Mouse (Mus musculus): ENCODE results near the gene Mxra7.
"Not testable (repeated sequence)": the region's sequence is repeated elsewhere in the genome, so short reads cannot be mapped to it uniquely, and the experiment has no call there.

Gene Mxra7

GRCm38 (mm10) chr11:116846593-116847181 lies 18.8 kb upstream of the Mxra7 start:
- DNase-seq (ENCODE audit: low spot score) = no peak

GRCm38 (mm10) chr11:116843261-116844233 lies 15.7 kb upstream of the Mxra7 start, which contains the start of the genes Mettl23 and Jmjd6:
Gene Mettl23, plus strand, starts transcription at chr11:116843278.
Gene Jmjd6, minus strand, starts transcription at chr11:116843449.
- DNase-seq (ENCODE audit: low spot score) = peak; percentile 97

DNA sequence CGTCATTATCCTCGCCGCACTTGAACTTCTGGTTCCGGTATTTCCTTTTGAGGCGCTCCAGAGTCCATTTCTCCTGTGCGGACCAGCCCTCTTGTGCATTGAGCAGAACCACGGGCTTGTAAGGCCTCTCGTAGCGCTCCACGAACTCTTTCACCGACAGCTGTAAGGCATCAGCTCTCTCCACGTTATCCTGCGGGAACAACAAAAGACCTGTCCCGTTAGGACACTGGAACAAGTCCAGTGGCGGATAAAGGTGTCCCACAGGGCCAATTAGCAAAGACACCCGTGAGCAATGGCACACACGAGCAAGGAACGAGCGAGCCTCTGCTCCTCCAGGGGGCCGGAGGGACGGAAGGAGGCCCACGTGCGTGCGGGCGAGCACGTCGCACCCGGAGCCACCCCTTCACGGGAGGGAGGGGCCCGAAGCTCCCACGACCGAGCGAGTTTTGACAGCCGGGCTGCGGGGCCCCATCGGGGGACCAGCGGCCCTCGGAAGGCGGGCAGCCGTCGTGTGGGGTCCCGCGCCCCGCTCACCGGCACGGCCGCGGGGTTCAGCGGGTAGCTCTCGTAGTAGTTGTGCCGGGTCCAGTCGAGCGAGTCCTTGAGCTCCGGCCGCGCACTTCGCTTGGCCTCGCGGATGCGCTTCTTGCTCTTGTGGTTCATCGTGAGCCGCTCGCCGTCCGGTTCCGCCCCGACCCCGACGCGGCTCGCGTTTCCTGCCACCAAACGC lies 14.8 kb upstream of the Mxra7 start:
- DNase-seq (ENCODE audit: low spot score) = peak; percentile 70

GRCm38 (mm10) chr11:116840748-116841147 lies 12.9 kb upstream of the Mxra7 start:
- no peak for DNase-seq (ENCODE audit: low spot score)

DNA sequence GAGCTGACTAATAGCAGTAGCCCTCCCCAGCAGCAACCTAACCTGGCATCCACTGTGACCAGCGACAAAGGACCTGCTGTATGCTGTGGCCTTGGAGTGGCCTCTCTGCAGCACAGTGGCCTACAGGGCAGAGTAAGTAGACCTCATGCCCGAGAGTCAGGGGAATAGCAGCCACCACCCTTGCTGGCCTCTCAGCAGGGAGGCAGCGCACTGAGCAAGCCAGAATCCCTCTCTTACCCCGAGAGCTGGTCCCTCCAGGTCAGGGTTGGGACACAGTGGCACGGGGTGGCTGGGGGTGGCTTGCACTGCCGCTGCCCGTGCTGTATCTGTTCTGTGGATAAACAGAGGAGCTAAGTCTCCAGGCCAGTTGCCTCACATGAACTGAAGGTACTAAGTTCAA lies 11.8 kb upstream of the Mxra7 start:
- no peak for DNase-seq (ENCODE audit: low spot score)

GRCm38 (mm10) chr11:116838936-116839335 lies 11.1 kb upstream of the Mxra7 start:
- no peak for DNase-seq (ENCODE audit: low spot score)

DNA sequence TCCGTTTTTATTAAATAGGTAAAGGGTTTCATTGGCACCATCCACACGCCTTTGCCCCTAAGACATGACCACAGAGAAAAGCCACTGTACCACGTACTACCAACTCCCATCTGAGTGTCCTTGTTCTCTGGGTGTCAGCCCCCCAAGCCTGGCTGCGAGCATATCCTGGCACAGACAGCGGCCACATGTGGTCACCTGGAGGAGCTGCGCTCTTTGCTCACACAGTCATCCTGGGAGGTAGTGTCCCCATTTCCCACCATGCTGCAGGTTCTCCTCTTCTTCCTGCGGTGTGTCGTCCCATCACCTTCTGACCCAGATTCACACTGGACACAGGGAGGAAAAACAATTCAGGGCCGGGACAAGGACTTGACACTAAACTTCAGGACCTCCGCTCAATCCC lies 9.6 kb upstream of the Mxra7 start:
- no peak for DNase-seq (ENCODE audit: low spot score)

DNA sequence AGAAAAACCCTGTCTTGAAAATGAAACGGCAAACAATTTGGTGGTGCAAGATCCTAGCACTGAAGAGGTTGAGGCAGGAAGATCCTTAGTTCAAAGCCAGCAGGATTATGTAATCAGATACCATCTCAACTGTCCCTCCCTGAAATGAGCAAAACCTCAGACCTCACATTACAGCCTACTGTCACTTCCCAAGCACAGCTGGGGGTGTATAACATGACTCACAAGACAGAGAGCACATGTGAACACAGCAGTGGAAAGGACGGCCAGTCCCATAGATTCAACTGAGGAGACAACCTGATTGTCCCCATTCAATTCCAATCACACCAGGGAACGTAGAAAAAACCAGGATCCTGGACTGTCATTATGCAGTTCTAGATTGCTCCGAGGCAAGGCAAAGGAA lies 8.4 kb upstream of the Mxra7 start:
- no peak for DNase-seq (ENCODE audit: low spot score)

GRCm38 (mm10) chr11:116834954-116835353 lies 7.1 kb upstream of the Mxra7 start:
- no peak for DNase-seq (ENCODE audit: low spot score)

GRCm38 (mm10) chr11:116832172-116832685 lies 4.4 kb upstream of the Mxra7 start:
- no peak for DNase-seq (ENCODE audit: low spot score)

- no peak for DNase-seq (ENCODE audit: low spot score)
Measured at GRCm38 (mm10) chr11:116826550-116827504, 1.0 kb downstream of the Mxra7 start.

GRCm38 (mm10) chr11:116825230-116825629 lies 2.6 kb downstream of the Mxra7 start:
- no peak for DNase-seq (ENCODE audit: low spot score)

- not testable (repeated sequence) for DNase-seq (ENCODE audit: low spot score)
Measured at GRCm38 (mm10) chr11:116823885-116824284, 4.0 kb downstream of the Mxra7 start.

DNA sequence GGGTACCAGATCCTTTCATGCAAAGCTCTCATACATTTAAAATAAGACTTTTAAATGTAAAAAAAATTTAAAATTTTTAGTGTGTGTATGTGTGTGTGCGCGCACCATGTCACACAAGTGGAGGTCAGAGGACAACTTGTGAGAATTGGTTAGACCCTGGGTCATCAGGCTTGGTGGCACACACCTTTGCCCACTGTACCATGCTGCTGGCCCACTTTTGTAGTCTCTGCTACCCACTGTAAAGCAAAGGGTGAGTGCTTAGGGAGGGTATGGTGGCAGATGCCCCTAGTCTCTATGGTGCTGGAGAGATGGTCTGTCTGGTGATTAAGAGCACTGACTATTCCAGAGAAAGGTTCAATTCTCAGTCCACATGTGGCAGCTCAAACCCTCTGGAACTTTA lies 4.6 kb downstream of the Mxra7 start:
- no peak for DNase-seq (ENCODE audit: low spot score)

DNA sequence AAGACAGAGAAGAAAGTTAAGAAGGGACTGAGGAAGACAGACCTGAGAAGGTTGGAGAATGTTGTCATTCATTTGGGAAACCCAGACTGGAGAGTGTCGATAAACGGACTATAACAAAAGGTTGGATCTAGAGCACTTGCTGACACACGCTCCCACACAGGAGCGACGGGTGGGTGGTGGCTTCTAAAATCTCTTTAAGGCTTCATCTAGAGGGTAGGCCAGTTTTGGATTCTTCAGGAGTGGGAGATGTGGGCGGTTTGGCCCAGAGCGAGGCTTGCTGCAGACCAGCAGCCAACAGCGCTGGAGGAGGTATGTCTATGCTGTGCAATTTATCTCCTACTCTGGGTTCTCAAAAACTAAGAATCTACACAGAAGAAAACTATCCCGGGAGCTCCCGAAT lies 5.2 kb downstream of the Mxra7 start:
- no peak for DNase-seq (ENCODE audit: low spot score)

- no peak for DNase-seq (ENCODE audit: low spot score)
Measured at GRCm38 (mm10) chr11:116822215-116822614, 5.6 kb downstream of the Mxra7 start.

DNA sequence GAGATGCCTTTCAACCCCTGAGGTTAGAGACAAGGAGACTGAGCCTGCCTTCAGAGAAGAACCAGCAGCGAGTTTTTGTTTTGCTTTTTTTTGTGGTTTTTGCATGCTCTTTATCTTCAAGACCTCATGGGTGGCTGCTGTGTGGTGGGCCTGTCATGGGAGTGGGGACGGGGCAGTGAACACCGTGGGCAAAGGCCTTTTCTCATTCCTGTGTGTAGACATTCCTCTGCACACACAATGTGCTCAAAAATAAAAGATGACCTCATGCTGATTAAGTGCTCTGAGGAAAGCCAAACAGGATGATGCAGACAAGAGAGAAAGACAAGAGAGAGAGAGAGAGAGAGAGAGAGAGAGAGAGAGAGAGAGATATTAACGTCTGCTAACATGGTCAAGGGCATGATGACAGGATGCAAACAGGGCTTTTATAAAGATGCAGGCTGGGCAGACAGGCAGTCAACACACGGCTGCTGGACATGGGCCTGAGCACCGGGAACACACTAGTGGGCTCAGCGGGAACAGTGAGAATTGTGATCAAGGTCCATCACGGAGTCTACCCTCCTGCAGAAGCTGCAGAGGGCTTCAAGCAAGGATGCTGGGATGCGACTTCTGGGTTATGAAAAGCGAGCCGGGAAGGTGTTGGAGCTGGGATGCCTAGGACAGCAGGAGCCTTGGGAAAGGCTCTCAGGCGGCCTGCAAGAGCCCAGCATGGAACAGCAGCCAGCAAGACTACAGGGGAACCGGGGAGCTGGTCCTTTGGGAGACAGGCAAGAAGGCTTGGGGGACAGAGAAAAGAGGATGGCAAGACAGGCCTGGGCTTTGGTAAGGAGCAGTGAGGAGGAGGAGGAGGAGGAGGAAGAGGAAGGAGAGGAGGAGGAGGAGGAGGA lies 6.5 kb downstream of the Mxra7 start:
- no peak for DNase-seq (ENCODE audit: low spot score)

DNA sequence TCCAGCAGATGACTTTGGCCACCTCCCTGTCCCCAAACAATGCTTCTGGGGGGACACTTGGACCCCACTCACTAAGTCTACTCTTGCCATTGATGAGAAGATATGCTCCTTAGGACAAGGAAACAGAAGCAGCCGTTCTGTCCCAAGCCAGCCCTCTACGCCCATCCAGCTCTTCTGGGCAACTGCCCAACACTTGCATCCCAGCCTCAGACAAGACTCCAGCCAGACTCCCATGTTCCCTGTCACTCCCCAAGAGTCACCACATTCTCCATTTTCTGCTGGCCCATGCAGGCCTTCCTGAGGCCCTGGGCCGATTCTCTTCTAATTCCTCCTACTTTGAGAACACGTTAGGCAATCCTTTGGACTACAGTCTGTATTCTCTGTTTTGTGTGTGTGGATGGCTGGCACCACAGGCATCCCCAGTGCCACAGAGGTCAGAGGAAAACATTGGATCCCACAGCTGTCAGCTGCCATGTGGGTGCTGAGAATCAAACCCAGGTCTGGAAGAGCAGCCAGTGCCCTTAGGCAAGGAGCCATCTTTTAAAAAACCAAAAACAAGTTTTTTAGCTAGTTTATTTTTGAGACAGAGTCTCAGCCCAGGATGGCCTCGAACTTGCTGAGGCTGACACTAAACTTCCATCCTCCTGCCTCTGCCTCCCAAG lies 7.8 kb downstream of the Mxra7 start:
- DNase-seq (ENCODE audit: low spot score) = no peak

DNA sequence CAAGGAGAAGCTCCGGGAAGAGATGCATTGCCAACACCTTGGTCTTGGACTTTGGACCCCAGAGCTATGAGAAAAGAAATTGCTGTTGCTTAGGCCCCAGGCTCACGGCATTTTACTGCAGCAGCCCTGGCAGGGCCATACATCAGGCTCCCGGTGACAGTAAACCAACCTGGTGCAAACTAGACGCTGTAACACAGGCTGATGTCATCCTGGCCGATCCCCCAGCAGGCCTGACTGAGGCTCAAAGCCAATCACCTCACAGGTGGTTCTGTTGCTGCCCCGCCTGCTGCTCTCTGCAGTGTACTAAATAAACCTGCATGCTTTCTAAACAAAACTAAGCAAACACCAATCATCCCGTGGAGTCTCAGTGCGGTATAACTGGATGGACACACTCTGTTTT lies 9.1 kb downstream of the Mxra7 start:
- DNase-seq (ENCODE audit: low spot score) = no peak

DNA sequence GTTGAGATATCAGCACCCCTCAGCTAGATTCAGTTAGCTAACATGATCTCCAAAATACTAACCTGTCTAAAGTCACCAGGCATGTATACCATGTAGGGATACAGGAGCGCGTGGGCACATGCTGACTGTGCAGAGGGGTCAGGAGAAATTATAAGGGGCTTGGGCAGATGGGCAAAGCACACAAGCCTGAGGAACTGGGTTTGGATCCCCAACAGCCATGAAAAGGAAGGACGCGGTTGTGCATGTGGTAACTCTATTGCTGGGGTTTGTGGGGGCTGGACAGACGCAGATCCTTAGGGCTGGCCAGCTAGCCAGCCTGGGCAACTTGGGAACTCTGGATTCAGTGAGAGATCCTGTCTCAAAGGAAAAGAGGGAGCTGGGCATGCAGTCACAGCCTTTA lies 10.3 kb downstream of the Mxra7 start:
- no peak for DNase-seq (ENCODE audit: low spot score)
